Mouse (Mus musculus): ENCODE data around the gene Ctsf.

- TF ChIP-seq CTCF (conservative IDR thresholded peaks at IDR 0.05; ENCODE audit: low read length) = no peak
- TF ChIP-seq POU5F1 (IDR thresholded peaks at IDR 0.05; ENCODE audit: borderline replicate concordance, low read length) = no peak
Measured at GRCm38 (mm10) chr19:4899888-4900287, 45.0 kb downstream of the Ctsf start.
